Mouse (Mus musculus): ENCODE data around the gene Slfn4. TPM values are rescaled to one million over a fixed set of nuclear protein-coding genes. Genes with fewer than 3 reads are reported as not detected.
A peak's percentile ranks its signal among the peaks of the same experiment; 100 is the strongest.
"Not testable (repeated sequence)": the region's sequence is repeated elsewhere in the genome, so short reads cannot be mapped to it uniquely, and the experiment has no call there.

Slfn4 gene
- polyA plus RNA-seq, 1 experiment = 0.37 TPM

DNA sequence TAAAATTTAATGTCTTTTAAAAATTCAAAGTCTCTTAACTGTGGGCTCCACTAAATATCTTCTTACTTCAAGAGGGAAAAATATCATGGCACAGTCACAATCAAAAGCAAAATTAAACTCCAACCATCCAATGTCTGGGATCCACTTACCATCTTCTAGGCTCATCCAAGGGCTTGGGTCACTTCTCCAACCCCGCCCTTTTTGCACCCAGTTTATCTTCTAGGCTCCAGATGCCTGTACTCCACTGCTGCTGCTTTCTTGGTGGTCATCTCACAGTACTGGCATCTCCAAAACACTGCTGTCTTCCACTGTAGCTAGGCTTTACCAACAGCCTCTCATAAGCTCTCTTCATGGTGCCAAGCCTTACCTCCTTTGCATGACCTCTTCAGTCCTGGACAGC, 41.1 kb downstream of the Slfn4 start:
- no peak for TF ChIP-seq CTCF (IDR thresholded peaks at IDR 0.05; ENCODE audit: extremely low read depth, insufficient read length, insufficient replicate concordance, low read depth, low read length)
- TF ChIP-seq POLR2A (IDR thresholded peaks at IDR 0.05; ENCODE audit: low read depth, low read length) = no peak
- no peaks in the 10 kb centered on the region for H3K4me1 ChIP-seq (ENCODE audit: control insufficient read depth, insufficient read depth, insufficient read length, low read length)
- H3K4me3 ChIP-seq (ENCODE audit: low read depth, low read length) = no peak overlapping the region
- H3K36me3 ChIP-seq (ENCODE audit: control insufficient read depth, insufficient read depth, low read length) = no peaks in the 10 kb centered on the region
- WGBS = 62% methylated on average over 1 of the region's 1 CpGs
- H3K27me3 ChIP-seq (ENCODE audit: control insufficient read depth, insufficient read depth, low read length) = no peaks in the 10 kb centered on the region
- no peak overlapping the region for H3K27ac ChIP-seq (ENCODE audit: insufficient read depth, low read depth, low read length)

DNA sequence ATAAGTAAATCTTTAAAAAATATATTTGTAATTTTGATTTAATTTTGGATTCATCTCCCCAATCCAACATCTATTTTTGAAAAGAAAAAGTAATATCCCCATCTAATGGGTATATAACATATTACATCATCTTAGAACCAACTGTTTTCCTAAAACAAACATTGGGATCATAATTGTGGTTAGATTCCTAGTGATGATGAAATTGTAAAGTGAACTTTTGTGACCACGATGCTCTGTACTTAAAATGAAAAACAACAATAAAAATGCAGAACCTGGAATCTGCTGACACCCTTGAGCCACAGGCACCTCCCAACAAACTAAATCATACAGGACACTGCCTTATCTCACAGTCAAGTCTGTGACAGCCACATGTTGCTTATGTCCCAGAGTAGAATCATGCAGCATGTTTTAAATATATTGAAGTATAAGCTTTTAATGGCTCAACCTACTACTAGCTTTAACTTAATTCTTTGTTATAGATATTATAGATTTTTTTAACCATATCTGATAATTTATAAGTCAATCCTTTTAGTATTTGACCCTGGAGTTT, 46.4 kb downstream of the Slfn4 start:
- Histone ChIP-seq H3K27me3 (ENCODE audit: control insufficient read depth, insufficient read depth, low read length) (no peaks in the 10 kb centered on the region), H3K36me3 (ENCODE audit: control insufficient read depth, insufficient read depth, low read length) (no peaks in the 10 kb centered on the region), H3K4me3 (ENCODE audit: low read depth, low read length) (no peak overlapping the region), H3K4me1 (ENCODE audit: control insufficient read depth, insufficient read depth, insufficient read length, low read length) (no peaks in the 10 kb centered on the region), H3K27ac (ENCODE audit: insufficient read depth, low read depth, low read length) (no peak overlapping the region)
- no peak for TF ChIP-seq CTCF (IDR thresholded peaks at IDR 0.05; ENCODE audit: extremely low read depth, insufficient read length, insufficient replicate concordance, low read depth, low read length)
- no peak for TF ChIP-seq POLR2A (IDR thresholded peaks at IDR 0.05; ENCODE audit: low read depth, low read length)
- WGBS = 59% methylated on average over 1 of the region's 1 CpGs

DNA sequence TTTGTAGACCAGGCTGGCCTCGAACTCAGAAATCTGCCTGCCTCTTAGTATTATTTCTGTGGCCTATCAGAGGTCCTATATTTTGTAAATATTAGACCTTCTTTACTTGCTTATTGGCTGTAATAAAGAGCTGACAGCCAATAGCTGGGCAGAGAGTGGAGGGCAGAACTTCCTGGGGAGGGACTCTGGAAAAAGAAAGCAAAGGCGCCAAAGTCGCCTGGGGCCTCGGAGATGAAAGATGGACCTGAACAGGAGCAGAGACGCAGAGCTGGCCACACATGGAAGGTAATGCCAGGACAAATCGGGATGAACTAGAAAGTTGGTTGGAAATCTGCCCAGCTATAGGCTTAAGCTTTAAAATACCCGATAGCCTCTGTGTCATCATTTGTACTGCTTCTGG, 48.4 kb downstream of the Slfn4 start:
- H3K4me1 ChIP-seq (ENCODE audit: control insufficient read depth, insufficient read depth, insufficient read length, low read length) = no peaks in the 10 kb centered on the region
- H3K27me3 ChIP-seq (ENCODE audit: control insufficient read depth, insufficient read depth, low read length) = no peaks in the 10 kb centered on the region
- no peaks in the 10 kb centered on the region for H3K36me3 ChIP-seq (ENCODE audit: control insufficient read depth, insufficient read depth, low read length)
- H3K27ac ChIP-seq (ENCODE audit: insufficient read depth, low read depth, low read length) = 0 out of 2 replicates have a peak overlapping the region, but pooled peaks have one; percentile 80
- 62% methylated on average over 7 of the region's 7 CpGs for WGBS
- TF ChIP-seq CTCF (IDR thresholded peaks at IDR 0.05; ENCODE audit: extremely low read depth, insufficient read length, insufficient replicate concordance, low read depth, low read length) (no peak), POLR2A (IDR thresholded peaks at IDR 0.05; ENCODE audit: low read depth, low read length) (no peak)
- H3K4me3 ChIP-seq (ENCODE audit: low read depth, low read length) = peak overlapping the region; percentile 38; the same call in 1 of the 2 replicates

DNA sequence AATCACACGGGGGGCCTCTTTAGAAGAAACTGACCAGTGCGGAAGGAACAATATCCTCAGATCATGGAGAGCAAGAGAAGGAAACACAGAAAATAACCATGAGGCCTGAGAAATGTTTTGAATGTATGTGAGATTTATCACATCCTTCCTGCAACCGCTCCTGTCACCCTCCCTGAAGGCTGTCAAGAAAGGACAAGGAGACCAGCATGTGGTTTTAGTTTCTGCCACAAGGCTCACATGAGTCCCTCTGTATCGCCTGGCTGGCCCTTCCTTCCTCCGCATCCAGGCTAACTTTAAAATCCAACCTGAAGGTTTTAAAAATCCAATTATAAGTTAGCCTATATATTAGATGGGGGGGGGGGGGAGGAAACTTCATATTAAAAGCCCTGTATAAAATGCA, 48.8 kb downstream of the Slfn4 start:
- not testable (repeated sequence) for H3K4me1 ChIP-seq (ENCODE audit: control insufficient read depth, insufficient read depth, insufficient read length, low read length); H3K36me3 ChIP-seq (ENCODE audit: control insufficient read depth, insufficient read depth, low read length); H3K27me3 ChIP-seq (ENCODE audit: control insufficient read depth, insufficient read depth, low read length)
- Histone ChIP-seq H3K4me3 (ENCODE audit: low read depth, low read length) (peak overlapping the region; percentile 37; the same call in 1 of the 2 replicates), H3K27ac (ENCODE audit: insufficient read depth, low read depth, low read length) (peak overlapping the region; percentile 80)
- WGBS = 71% methylated on average over 5 of the region's 5 CpGs

- Histone ChIP-seq H3K4me1 (ENCODE audit: control insufficient read depth, insufficient read depth, insufficient read length, low read length) (no peaks in the 10 kb centered on the region), H3K27me3 (ENCODE audit: control insufficient read depth, insufficient read depth, low read length) (no peaks in the 10 kb centered on the region), H3K36me3 (ENCODE audit: control insufficient read depth, insufficient read depth, low read length) (no peaks in the 10 kb centered on the region), H3K27ac (ENCODE audit: insufficient read depth, low read depth, low read length) (peak overlapping the region; percentile 80), H3K4me3 (ENCODE audit: low read depth, low read length) (peak overlapping the region; percentile 62)
- 80% methylated on average over 9 of the region's 9 CpGs for WGBS
- TF ChIP-seq POLR2A (IDR thresholded peaks at IDR 0.05; ENCODE audit: low read depth, low read length) (no peak), CTCF (IDR thresholded peaks at IDR 0.05; ENCODE audit: extremely low read depth, insufficient read length, insufficient replicate concordance, low read depth, low read length) (no peak)
Observed at GRCm38 (mm10) chr11:83224217-83224616, 49.2 kb downstream of the Slfn4 start.

- Histone ChIP-seq H3K4me1 (ENCODE audit: control insufficient read depth, insufficient read depth, insufficient read length, low read length) (no peaks in the 10 kb centered on the region), H3K27ac (ENCODE audit: insufficient read depth, low read depth, low read length) (peak overlapping the region; percentile 80), H3K27me3 (ENCODE audit: control insufficient read depth, insufficient read depth, low read length) (no peaks in the 10 kb centered on the region), H3K36me3 (ENCODE audit: control insufficient read depth, insufficient read depth, low read length) (no peaks in the 10 kb centered on the region), H3K4me3 (ENCODE audit: low read depth, low read length) (peak overlapping the region; percentile 62)
- 47% methylated on average over 3 of the region's 3 CpGs for WGBS
- TF ChIP-seq POLR2A (IDR thresholded peaks at IDR 0.05; ENCODE audit: low read depth, low read length) = no peak
- TF ChIP-seq CTCF (IDR thresholded peaks at IDR 0.05; ENCODE audit: extremely low read depth, insufficient read length, insufficient replicate concordance, low read depth, low read length) = no peak
Observed at GRCm38 (mm10) chr11:83224750-83225149, 49.8 kb downstream of the Slfn4 start.

DNA sequence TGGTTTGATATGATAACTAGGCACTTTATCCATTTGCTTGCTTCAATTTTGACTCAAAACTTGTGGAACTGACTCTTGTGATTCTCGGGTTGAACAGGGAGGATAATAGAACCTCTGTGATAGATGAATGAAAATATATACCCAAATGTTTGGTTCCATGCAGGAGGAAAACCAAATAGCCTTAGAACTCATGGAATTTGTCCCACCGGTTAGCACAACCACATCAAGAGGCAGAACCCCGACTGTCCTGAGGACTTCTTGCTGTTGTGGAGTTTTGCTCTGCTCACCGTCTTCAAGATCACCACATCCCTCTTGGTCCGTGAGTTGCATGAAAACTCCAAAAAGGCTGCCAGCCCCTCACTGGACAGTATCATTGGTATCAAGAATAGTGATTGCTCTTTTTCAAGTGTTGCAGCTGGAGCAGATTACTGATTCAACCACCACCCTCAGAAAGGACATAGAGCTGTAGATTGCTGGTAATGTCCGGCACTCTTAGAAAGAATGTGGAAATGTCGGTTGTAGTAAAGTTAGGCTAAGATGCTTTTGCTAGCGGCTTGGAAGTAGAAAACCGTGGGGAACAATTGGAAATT, 50.5 kb downstream of the Slfn4 start:
- H3K27ac ChIP-seq (ENCODE audit: insufficient read depth, low read depth, low read length) = no peak overlapping the region

More for the DNA sequence above, 50.5 kb downstream of the Slfn4 start:
- TF ChIP-seq CTCF (IDR thresholded peaks at IDR 0.05; ENCODE audit: extremely low read depth, insufficient read length, insufficient replicate concordance, low read depth, low read length) (no peak), POLR2A (IDR thresholded peaks at IDR 0.05; ENCODE audit: low read depth, low read length) (no peak)
- no peaks in the 10 kb centered on the region for H3K4me1 ChIP-seq (ENCODE audit: control insufficient read depth, insufficient read depth, insufficient read length, low read length)
- WGBS = 82% methylated on average over 9 of the region's 9 CpGs
- peak overlapping the region; percentile 62 for H3K4me3 ChIP-seq (ENCODE audit: low read depth, low read length)
- H3K36me3 ChIP-seq (ENCODE audit: control insufficient read depth, insufficient read depth, low read length) = no peaks in the 10 kb centered on the region
- H3K27me3 ChIP-seq (ENCODE audit: control insufficient read depth, insufficient read depth, low read length) = no peaks in the 10 kb centered on the region
